21 mouse cellular contexts compared by ENCODE assay signal in the genomic region with DNA sequence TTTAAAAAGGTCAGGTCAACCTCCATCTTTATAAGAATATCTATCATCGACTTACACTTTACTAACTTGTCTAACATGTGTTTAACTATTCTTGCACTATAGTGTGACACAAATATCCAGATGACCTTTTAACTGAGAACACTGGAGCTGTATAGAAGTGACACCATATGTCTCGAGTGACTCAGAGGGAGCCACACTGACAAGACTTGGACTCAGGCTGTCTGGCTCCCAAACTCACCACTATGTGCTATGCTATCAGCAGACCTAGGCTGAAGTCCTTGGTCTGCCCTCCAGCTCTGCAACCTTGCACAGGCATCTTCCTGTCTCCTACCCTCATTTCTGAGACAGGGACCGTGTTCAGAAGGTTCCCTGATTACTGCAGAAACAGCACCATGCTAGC. TPM values are rescaled to one million over a fixed set of nuclear protein-coding genes. Genes with fewer than 3 reads are reported as not detected.
DNase-seq lines count a peak whose midpoint lies in the region; ATAC-seq and TF ChIP-seq lines count a peak whose summit lies in the region.
"Had no signal": no experiment of that assay in that cellular context is flagged by ENCODE, and none has a peak within 500 bp of the region (broad histone marks: within the 10 kb centered on the region; RNA-seq: fewer than 3 reads in every experiment).

No protein-coding gene starts in this region.

- H3K4me3 ChIP-seq in lung, postnatal 0 days (ENCODE audit: low read depth, low read length), result no peak overlapping the region
- H3K4me3 ChIP-seq: embryonic facial prominence, embryonic 10.5 days; embryonic facial prominence, embryonic 12.5 days; forebrain, embryonic 13.5 days; forebrain, embryonic 15.5 days had no signal

- WGBS in lung, postnatal 0 days, result 65% methylated on average over 3 of the region's 3 CpGs

- no peaks in the 10 kb centered on the region for H3K9me3 ChIP-seq in lung, postnatal 0 days (ENCODE audit: low read length)
- H3K9me3 ChIP-seq: embryonic facial prominence, embryonic 10.5 days; embryonic facial prominence, embryonic 12.5 days; forebrain, embryonic 13.5 days; forebrain, embryonic 15.5 days; G1E had no signal

- no peaks in the 10 kb centered on the region for H3K4me1 ChIP-seq in lung, postnatal 0 days (ENCODE audit: insufficient read depth, low read depth, low read length)
- H3K4me1 ChIP-seq: forebrain, embryonic 13.5 days; forebrain, embryonic 15.5 days had no signal

- TF ChIP-seq EP300 in lung, postnatal 0 days (IDR thresholded peaks at IDR 0.05), result no peak

- no peaks in the 10 kb centered on the region for H3K36me3 ChIP-seq in lung, postnatal 0 days (ENCODE audit: insufficient read depth, low read length)
- H3K36me3 ChIP-seq: embryonic facial prominence, embryonic 10.5 days; embryonic facial prominence, embryonic 12.5 days; forebrain, embryonic 15.5 days; G1E had no signal

- H3K9ac ChIP-seq in lung, postnatal 0 days (replicated peaks; ENCODE audit: low read depth), result no peak overlapping the region
- H3K9ac ChIP-seq: embryonic facial prominence, embryonic 12.5 days; forebrain, embryonic 13.5 days; forebrain, embryonic 15.5 days; forebrain, postnatal 0 days had no signal

- no peak overlapping the region for H3K4me2 ChIP-seq in lung, postnatal 0 days (replicated peaks; ENCODE audit: low read depth, low read length)
- H3K4me2 ChIP-seq: embryonic facial prominence, embryonic 12.5 days; forebrain, embryonic 13.5 days; forebrain, embryonic 15.5 days had no signal

- DNase-seq in lung, postnatal 0 days (ENCODE audit: low spot score), result no peak
- DNase-seq in lung, postnatal 14 days, result no peak
- DNase-seq in NIH3T3 (ENCODE audit: low read depth), result peak; percentile 17
- no peak for DNase-seq in right cerebral cortex, postnatal 10 days (ENCODE audit: low spot score in 2 of 2)
- DNase-seq in layer of hippocampus, adult 18-20 months (ENCODE audit: low spot score in 2 of 2), result no peak
- DNase-seq: adrenal gland, adult 2 months; adrenal gland, postnatal 10 days; adrenal gland, postnatal 25 days; B cell, adult 2 months; cerebellum, adult 11-12 months; cerebellum, adult 9-10 months; cerebellum, postnatal 10 days; cerebellum, postnatal 25 days; forebrain, postnatal 0 days had no signal

- no peak for TF ChIP-seq CTCF in lung, postnatal 0 days (IDR thresholded peaks at IDR 0.05)

- no peak overlapping the region for H3K27ac ChIP-seq in lung, postnatal 0 days (ENCODE audit: low read length)
- H3K27ac ChIP-seq: embryonic facial prominence, embryonic 10.5 days; embryonic facial prominence, embryonic 12.5 days; forebrain, embryonic 13.5 days; forebrain, embryonic 15.5 days had no signal

- H3K27me3 ChIP-seq in lung, postnatal 0 days (replicated peaks; ENCODE audit: insufficient read depth, low read length), result no peaks in the 10 kb centered on the region
- H3K27me3 ChIP-seq: CH12.LX; embryonic facial prominence, embryonic 12.5 days; forebrain, embryonic 13.5 days; forebrain, embryonic 15.5 days had no signal

- peak; percentile 35; the same call in 1 of the 2 replicates for ATAC-seq in lung, postnatal 0 days
- ATAC-seq: CD4-positive, CD25-positive, alpha-beta regulatory T cell, adult 4 months; forebrain, embryonic 13.5 days; forebrain, embryonic 15.5 days; forebrain, postnatal 0 days had no signal

RNA-seq across cellular contexts. Expression of gene Lamc2, which starts 22.4 kb away (rescaled TPM):
- 62.9 and 69.0 TPM in 2 replicates for polyA plus RNA-seq in lung, postnatal 0 days (2015; fragmentation: Nextera tagmentation; extraction: Ambion mirVana)
- total RNA-seq in layer of hippocampus, adult 18-20 months (2021), result 1 to 10 TPM; 1.7 to 2.8 TPM
- polyA plus RNA-seq: G1E had no signal
